Mouse (Mus musculus) left cerebral cortex, adult 2 months (tissue): ENCODE data around the gene Ifitm1. TPM values are rescaled to one million over a fixed set of nuclear protein-coding genes. Genes with fewer than 3 reads are reported as not detected.

Experiments used
- DNase-seq, 2 experiments: peaks; one replicate each; pipeline ENCODE4 v3.0.0; 2021 to 2022; ENCODE audit warnings: low spot score in 2 of 2, mixed read lengths in 1 of 2; ENCODE audit errors: extremely low spot score in 1 of 2
- H3K27ac ChIP-seq: fragments of 200-600 bp; 2 replicates; pipeline ENCODE4 v1.8.1; 2022
- H3K4me3 ChIP-seq: fragments of 200-600 bp; 2 replicates; pipeline ENCODE4 v1.8.1; 2022
- CTCF ChIP-seq: fragments of 200-600 bp; IDR thresholded peaks from 2 replicates; pipeline ENCODE4 v1.8.1; 2022; ENCODE audit warnings: antibody characterized with exemption, mild to moderate bottlenecking, moderate library complexity
- intact Hi-C: fragments of 180-260 bp; cut with DNase I; formaldehyde crosslinking; loops from one replicate; pipeline ENCODE4 v1.15.1; 2025
- long read RNA-seq, 2 experiments: library from polyadenylated mRNA; stranded (forward); transcript quantifications; one replicate each; pipeline ENCODE4 v2.0.0; 2021; ENCODE audit warnings: borderline mapping rate in 2 of 2
- total RNA-seq, 2 experiments: library from RNA; stranded (reverse); gene quantifications; 2 replicates each; pipeline ENCODE4 v1.2.3; 2021

Ifitm1 gene
- total RNA-seq, result 1 to 10 TPM; 3.7 to 5.8 TPM
- long read RNA-seq, experiment 1, partial matches to known transcripts, result 0 of 3 reads
- long read RNA-seq, experiment 1, other reads (novel, unspliced or antisense), result 0 of 3 reads
- long read RNA-seq, experiment 2, result 0 reads

DNA sequence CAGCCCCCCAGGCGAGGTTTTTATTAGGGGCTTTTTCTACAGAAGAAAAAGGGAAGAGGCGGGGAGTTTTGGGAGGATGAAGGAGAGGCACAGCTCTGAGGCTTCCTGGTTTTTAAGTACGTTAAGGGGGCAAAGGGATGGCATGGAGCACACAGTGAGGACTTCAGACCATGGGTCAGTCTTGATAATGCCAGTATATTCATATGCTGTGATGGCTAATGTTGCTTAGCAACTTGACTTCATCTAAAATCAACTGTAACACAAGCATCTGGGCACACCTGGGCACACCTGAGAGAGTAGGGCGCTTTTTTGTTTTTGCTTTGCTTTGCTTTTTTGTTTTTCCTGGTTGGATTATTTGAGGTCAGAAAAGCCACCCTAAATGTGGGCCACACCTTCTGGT is at the start of gene Ifitm1:
TSS of gene Ifitm1 (plus strand) at position 301 of the 400 bp plus-strand sequence.
- Histone ChIP-seq H3K27ac (no peak within 1 kb of the TSS), H3K4me3 (no peak within 1 kb of the TSS)
- no peak for DNase-seq
- intact Hi-C loops, result no loop called here
- TF ChIP-seq CTCF, result no peak

DNA sequence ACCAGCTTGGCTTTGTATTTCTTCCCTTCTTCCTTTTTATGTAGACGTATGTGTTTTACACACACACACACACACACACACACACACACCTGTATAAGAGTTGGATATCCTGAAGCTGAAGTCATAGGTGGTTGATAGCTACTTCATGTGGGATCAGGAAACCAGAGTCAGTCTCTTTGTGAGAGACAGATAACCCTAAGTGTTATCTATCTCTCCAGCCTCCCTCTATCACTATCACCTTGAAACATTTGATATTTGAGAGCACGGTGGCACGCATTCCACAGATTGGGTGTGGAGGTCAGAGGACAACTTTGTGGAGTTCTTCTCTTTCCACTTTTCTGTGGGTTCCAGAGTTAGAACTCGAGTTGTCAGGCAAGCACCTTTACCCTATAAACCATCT is 47.1 kb upstream of the Ifitm1 start:
- intact Hi-C loops, result no loop called here
- Histone ChIP-seq H3K27ac (no peak overlapping the region), H3K4me3 (no peak overlapping the region)
- no peak for TF ChIP-seq CTCF
- no peak for DNase-seq

DNA sequence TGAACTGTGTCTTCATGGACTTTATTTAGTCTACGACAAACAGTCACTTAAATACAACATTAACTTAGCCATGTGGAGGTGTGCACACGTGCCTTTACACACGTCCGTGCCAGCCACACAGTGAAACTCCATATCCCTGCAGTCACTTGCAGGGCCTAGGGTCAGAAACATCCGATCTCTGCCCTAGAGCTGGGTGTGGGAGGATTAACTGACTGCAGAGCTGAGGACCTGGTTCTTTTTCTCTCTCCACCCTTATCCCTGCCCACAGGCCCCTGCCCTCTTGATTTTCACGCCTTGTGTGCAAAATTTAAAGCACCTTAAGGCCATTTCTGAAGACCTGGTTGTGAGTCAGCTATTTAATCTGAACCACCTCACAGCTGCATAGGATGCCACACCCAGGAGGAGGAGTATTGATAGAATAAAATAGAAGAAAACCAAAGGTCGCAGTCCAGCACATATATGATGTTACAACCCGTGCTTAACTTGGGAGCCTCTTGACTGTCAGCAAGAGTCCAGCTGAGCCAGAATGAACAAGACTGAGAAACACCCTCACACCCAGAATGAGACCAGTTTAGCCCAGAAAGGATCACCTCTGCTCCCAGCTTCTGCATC is 46.5 kb upstream of the Ifitm1 start, which contains the start of gene Nlrp6:
TSS of gene Nlrp6 (plus strand) at position 485 of the 612 bp plus-strand sequence.
- intact Hi-C loops, result no loop called here
- Histone ChIP-seq H3K4me3 (no peak within 1 kb of the TSS), H3K27ac (no peak within 1 kb of the TSS)
- no peak for DNase-seq
- no peak for TF ChIP-seq CTCF

DNA sequence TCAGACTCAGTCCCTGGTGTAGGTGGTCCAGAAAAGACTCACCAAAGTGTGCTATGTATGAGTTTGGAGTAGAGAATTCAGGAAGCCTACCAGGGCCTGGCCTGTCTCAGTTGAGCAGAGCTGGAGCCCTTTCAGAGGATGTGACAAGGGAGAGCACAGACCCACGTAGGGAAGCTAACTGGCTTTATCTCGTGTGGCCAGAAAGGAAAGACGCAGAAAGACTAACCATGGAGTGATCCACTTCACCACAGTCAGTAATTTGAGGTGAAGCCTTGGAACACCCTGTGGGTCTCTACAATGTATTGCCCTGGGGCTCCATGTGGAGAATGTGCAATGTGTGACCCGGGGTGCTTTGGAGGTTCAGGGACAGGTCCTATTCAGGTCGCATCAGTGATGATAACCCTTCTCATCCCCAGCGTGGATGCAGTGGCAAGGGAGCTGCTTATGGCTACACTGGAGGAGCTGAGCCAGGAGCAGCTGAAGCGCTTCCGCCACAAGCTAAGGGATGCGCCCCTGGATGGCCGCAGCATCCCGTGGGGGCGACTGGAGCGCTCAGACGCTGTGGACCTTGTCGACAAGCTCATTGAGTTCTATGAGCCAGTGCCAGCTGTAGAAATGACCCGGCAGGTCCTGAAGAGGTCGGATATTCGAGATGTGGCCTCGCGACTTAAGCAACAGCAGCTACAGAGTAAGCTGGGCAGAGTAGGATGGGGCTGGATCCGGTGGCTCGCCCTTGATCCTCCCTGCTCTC is 45.6 kb upstream of the Ifitm1 start:
- DNase-seq, result no peak

DNA sequence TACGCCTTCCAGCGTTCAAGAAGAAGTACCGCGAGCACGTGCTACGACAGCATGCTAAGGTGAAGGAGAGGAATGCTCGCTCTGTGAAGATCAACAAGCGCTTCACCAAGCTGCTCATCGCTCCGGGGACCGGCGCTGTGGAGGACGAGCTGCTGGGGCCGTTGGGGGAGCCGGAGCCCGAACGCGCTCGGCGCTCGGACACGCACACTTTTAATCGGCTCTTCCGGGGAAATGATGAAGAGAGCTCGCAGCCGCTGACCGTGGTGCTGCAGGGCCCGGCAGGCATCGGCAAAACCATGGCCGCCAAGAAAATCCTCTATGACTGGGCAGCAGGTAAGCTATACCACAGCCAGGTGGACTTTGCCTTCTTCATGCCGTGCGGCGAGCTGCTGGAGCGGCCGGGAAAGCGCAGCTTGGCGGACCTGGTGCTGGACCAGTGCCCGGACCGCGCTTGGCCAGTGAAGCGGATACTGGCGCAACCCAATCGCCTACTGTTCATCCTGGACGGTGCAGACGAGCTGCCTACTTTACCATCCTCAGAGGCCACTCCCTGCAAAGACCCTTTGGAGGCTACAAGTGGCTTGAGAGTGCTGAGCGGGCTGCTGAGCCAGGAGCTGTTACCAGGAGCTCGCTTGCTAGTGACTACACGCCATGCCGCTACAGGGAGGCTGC is 44.5 kb upstream of the Ifitm1 start:
- intact Hi-C loops, result no loop called here
- Histone ChIP-seq H3K27ac (no peak overlapping the region), H3K4me3 (peak overlapping the region; percentile 42)
- peak in 1 of 2 experiments; percentile 51 for DNase-seq
- no peak for TF ChIP-seq CTCF

More for the DNA sequence above, 45.6 kb upstream of the Ifitm1 start:
- Histone ChIP-seq H3K27ac (no peak overlapping the region), H3K4me3 (no peak overlapping the region)
- intact Hi-C loops, result no loop called here
- no peak for TF ChIP-seq CTCF

DNA sequence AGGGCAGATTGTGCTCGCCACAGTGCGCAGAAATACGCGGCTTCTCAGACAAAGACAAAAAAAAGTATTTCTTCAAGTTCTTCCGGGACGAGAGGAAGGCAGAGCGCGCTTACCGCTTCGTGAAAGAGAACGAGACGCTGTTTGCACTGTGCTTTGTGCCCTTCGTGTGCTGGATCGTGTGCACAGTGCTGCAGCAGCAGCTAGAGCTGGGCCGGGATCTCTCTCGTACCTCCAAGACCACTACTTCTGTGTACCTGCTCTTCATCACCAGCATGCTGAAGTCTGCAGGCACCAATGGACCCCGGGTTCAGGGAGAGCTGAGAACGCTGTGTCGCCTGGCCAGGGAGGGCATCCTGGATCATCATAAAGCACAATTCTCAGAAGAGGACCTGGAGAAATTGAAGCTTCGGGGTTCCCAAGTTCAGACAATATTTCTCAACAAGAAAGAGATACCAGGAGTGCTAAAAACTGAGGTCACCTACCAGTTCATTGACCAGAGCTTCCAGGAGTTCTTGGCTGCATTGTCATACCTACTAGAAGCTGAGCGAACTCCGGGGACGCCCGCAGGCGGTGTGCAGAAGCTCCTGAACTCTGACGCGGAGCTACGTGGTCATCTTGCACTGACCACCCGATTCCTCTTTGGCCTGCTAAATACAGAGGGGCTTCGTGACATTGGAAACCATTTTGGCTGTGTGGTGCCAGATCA is 43.8 kb upstream of the Ifitm1 start:
- H3K27ac ChIP-seq, result no peak overlapping the region
- intact Hi-C loops, result no loop called here
- H3K4me3 ChIP-seq, result peak overlapping the region; percentile 42
- no peak for TF ChIP-seq CTCF
- no peak for DNase-seq

DNA sequence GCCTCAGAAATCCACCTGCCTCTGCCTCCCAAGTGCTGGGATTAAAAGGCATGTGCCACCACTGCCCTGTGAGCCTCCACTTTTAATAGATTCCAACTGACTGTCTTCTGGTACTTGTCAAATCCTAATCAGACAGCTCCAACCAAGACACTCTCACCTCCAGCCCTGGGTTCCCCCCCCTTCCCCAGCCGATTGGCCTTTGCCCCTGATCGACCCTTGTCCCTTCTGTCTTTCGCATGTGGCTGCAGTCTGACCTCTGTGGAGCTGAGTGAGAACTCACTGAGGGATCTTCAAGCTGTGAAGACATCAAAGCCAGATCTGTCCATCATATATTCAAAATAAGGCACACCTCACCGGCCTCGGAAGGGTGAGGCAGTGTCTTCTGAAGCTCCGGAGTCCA is 39.8 kb upstream of the Ifitm1 start:
- Histone ChIP-seq H3K27ac (no peak overlapping the region), H3K4me3 (no peak overlapping the region)
- DNase-seq, result no peak
- TF ChIP-seq CTCF, result no peak
- intact Hi-C loops, result no loop called here

DNA sequence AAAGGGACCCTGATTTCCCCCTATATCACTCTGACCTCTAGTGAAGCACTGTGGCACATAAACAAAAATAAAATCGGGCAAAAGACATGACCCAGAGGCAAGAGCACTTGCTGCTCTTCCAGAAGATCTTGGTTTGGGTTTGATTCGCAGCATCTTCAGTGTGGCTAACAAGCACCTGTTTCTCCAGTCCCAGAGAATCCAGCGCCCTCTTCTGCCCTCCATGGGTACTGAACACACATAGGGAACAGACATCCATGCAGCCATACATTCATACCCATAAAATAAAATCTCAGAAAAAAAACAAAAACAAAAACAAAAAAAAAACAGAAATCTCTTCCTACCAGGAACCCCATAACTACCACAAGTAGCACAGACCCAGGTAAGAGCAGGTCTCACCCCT is 28.6 kb upstream of the Ifitm1 start:
- TF ChIP-seq CTCF, result no peak; the same call in 1 of the 2 replicates
- Histone ChIP-seq H3K4me3 (no peak overlapping the region), H3K27ac (no peak overlapping the region)
- no peak for DNase-seq
- intact Hi-C loops, result no loop called here

DNA sequence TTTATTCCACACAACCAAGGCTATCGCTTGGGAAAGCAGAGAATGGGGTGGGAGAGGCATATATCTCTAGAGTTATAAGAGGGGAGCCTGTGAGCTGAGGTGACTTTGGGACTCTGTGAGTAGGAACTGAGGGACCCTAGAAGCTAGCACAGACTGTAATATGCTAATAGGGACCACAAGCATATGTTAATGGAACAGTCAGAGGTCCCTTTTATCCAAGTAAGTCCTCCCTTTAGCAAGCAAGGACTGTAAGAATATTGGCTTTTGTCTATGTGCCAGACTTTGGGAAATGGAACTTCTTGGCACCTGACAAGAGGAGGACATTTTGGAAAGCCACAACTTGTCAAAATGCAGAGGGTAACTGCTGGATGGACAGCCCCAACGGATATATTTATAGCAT is 28.1 kb upstream of the Ifitm1 start:
- TF ChIP-seq CTCF, result no peak
- Histone ChIP-seq H3K27ac (no peak overlapping the region), H3K4me3 (no peak overlapping the region)
- intact Hi-C loops, result no loop called here
- DNase-seq, result no peak

DNA sequence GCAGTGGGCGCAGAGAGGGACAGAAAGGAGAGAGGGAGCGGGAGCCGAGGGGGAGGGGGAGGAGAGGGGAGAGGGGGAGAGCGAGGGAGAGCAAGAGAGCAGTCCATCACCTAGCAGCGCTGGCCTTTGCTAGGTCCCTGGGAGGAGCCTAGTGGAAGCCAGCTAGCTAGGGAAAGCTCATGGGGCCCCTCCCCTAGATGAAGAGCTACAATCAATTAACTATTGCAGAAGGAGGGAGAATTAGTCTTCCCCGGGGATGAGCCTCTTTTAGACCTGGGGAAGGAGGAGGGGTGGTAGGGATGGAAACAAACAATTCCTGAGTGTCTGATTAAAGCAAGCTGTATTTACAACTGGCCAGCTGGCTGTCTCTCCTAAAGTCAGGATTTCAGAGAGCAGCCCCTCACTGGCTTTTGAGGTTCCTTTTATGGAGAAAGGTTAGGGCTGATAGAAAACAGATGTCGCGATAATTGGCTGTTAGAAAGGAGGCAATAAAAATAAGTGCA is 27.3 kb upstream of the Ifitm1 start:
- intact Hi-C loops, result no loop called here
- no peak for TF ChIP-seq CTCF
- H3K27ac ChIP-seq, result no peak overlapping the region
- no peak for DNase-seq
- H3K4me3 ChIP-seq, result no peak overlapping the region

DNA sequence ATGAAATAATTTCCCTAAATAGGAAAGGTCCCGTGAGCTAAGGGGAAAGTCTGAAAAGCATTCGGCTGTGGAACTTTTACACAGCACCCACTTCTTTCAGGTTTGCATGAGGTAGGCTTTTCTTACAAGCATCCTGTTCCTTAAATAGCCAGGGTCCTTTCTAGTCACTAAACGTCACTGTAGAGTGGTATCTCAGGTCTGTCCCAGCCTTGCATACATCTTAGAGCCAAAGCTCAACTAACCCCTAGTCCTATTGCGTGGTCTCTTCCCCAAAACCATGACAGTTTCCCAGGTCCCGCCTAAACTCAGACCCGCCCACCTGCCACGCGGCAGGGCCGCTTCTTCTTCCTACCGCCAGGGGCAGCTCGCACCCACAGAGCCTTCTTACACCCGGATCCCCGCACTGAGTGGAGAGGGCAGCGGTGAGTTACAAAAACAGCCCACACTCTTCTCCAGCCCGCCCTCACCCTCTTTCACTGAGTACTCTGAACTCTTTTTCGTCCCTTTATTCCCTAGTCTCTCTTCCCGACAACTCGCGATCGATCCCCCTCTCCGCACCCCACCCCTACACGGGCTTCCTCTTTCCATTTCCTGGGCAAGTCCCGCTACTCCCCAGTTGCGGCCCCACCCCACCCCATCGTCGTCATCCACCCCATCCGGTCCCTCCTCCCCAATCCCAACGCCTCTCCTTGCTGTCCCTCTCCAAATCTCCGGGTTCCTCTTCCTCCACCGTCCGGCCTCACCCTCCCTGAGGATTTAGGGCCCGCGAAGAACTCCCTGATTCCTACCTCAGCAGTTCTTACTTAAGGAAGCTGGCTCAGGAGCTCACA is 25.6 kb upstream of the Ifitm1 start, which contains the start of gene Pgghg:
TSS of gene Pgghg (plus strand) at position 170 of the 830 bp plus-strand sequence.
- Histone ChIP-seq H3K4me3 (peak within 1 kb of the TSS; percentile 51), H3K27ac (peak within 1 kb of the TSS; percentile 84)
- peak; percentile 87 for TF ChIP-seq CTCF
- intact Hi-C loops, result no loop called here
- peak; percentile 44 to 52 for DNase-seq
